Mouse (Mus musculus): ENCODE data around the gene Zfhx3. TPM values are rescaled to one million over a fixed set of nuclear protein-coding genes. Genes with fewer than 3 reads are reported as not detected.

The Zfhx3 gene
- total RNA-seq, 1 experiment from 2014 or later = 2.1 TPM

- ATAC-seq (replicated peaks in 1 of 2; ENCODE audit: insufficient read depth in 1 of 2, low FRiP score in 2 of 2, low TSS enrichment in 1 of 2, low read depth in 1 of 2, poor library complexity in 2 of 2, severe bottlenecking in 2 of 2) = no peak
Measured at GRCm38 (mm10) chr8:108909455-108909854, 967.0 kb downstream of the Zfhx3 start.

- ATAC-seq (replicated peaks in 1 of 2; ENCODE audit: insufficient read depth in 1 of 2, low FRiP score in 2 of 2, low TSS enrichment in 1 of 2, low read depth in 1 of 2, poor library complexity in 2 of 2, severe bottlenecking in 2 of 2) = no peak
Measured at GRCm38 (mm10) chr8:108910843-108911242, 968.4 kb downstream of the Zfhx3 start.

GRCm38 (mm10) chr8:108911511-108911910, 969.1 kb downstream of the Zfhx3 start:
- peak; percentile 80 to 84 for ATAC-seq (replicated peaks in 1 of 2; ENCODE audit: insufficient read depth in 1 of 2, low FRiP score in 2 of 2, low TSS enrichment in 1 of 2, low read depth in 1 of 2, poor library complexity in 2 of 2, severe bottlenecking in 2 of 2)

GRCm38 (mm10) chr8:108912998-108913397, 970.6 kb downstream of the Zfhx3 start:
- ATAC-seq (replicated peaks in 1 of 2; ENCODE audit: insufficient read depth in 1 of 2, low FRiP score in 2 of 2, low TSS enrichment in 1 of 2, low read depth in 1 of 2, poor library complexity in 2 of 2, severe bottlenecking in 2 of 2) = no peak

GRCm38 (mm10) chr8:108915425-108915824, 973.0 kb downstream of the Zfhx3 start:
- no peak for ATAC-seq (replicated peaks in 1 of 2; ENCODE audit: insufficient read depth in 1 of 2, low FRiP score in 2 of 2, low TSS enrichment in 1 of 2, low read depth in 1 of 2, poor library complexity in 2 of 2, severe bottlenecking in 2 of 2)

- no peak for ATAC-seq (replicated peaks in 1 of 2; ENCODE audit: insufficient read depth in 1 of 2, low FRiP score in 2 of 2, low TSS enrichment in 1 of 2, low read depth in 1 of 2, poor library complexity in 2 of 2, severe bottlenecking in 2 of 2)
Measured at GRCm38 (mm10) chr8:108915876-108916275, 973.4 kb downstream of the Zfhx3 start.

GRCm38 (mm10) chr8:108920151-108920550, 977.7 kb downstream of the Zfhx3 start:
- ATAC-seq (replicated peaks in 1 of 2; ENCODE audit: insufficient read depth in 1 of 2, low FRiP score in 2 of 2, low TSS enrichment in 1 of 2, low read depth in 1 of 2, poor library complexity in 2 of 2, severe bottlenecking in 2 of 2) = no peak

- no peak; a peak in 1 of 4 replicates for ATAC-seq (replicated peaks in 1 of 2; ENCODE audit: insufficient read depth in 1 of 2, low FRiP score in 2 of 2, low TSS enrichment in 1 of 2, low read depth in 1 of 2, poor library complexity in 2 of 2, severe bottlenecking in 2 of 2)
Measured at GRCm38 (mm10) chr8:108923161-108923560, 980.7 kb downstream of the Zfhx3 start.

GRCm38 (mm10) chr8:108924526-108924925, 982.1 kb downstream of the Zfhx3 start:
- no peak for ATAC-seq (replicated peaks in 1 of 2; ENCODE audit: insufficient read depth in 1 of 2, low FRiP score in 2 of 2, low TSS enrichment in 1 of 2, low read depth in 1 of 2, poor library complexity in 2 of 2, severe bottlenecking in 2 of 2)

GRCm38 (mm10) chr8:108926106-108926505, 983.7 kb downstream of the Zfhx3 start:
- no peak for ATAC-seq (replicated peaks in 1 of 2; ENCODE audit: insufficient read depth in 1 of 2, low FRiP score in 2 of 2, low TSS enrichment in 1 of 2, low read depth in 1 of 2, poor library complexity in 2 of 2, severe bottlenecking in 2 of 2)

GRCm38 (mm10) chr8:108930635-108931034, 988.2 kb downstream of the Zfhx3 start:
- ATAC-seq (replicated peaks in 1 of 2; ENCODE audit: insufficient read depth in 1 of 2, low FRiP score in 2 of 2, low TSS enrichment in 1 of 2, low read depth in 1 of 2, poor library complexity in 2 of 2, severe bottlenecking in 2 of 2) = no peak

GRCm38 (mm10) chr8:108931837-108932236, 989.4 kb downstream of the Zfhx3 start:
- ATAC-seq (replicated peaks in 1 of 2; ENCODE audit: insufficient read depth in 1 of 2, low FRiP score in 2 of 2, low TSS enrichment in 1 of 2, low read depth in 1 of 2, poor library complexity in 2 of 2, severe bottlenecking in 2 of 2) = no peak

- no peak for ATAC-seq (replicated peaks in 1 of 2; ENCODE audit: insufficient read depth in 1 of 2, low FRiP score in 2 of 2, low TSS enrichment in 1 of 2, low read depth in 1 of 2, poor library complexity in 2 of 2, severe bottlenecking in 2 of 2)
Measured at GRCm38 (mm10) chr8:108932729-108933128, 990.3 kb downstream of the Zfhx3 start.

GRCm38 (mm10) chr8:108935834-108936694, 993.6 kb downstream of the Zfhx3 start:
- no peak for ATAC-seq (replicated peaks in 1 of 2; ENCODE audit: insufficient read depth in 1 of 2, low FRiP score in 2 of 2, low TSS enrichment in 1 of 2, low read depth in 1 of 2, poor library complexity in 2 of 2, severe bottlenecking in 2 of 2)

GRCm38 (mm10) chr8:108936695-108937448, 994.4 kb downstream of the Zfhx3 start:
- no peak; a peak in 2 of 4 replicates for ATAC-seq (replicated peaks in 1 of 2; ENCODE audit: insufficient read depth in 1 of 2, low FRiP score in 2 of 2, low TSS enrichment in 1 of 2, low read depth in 1 of 2, poor library complexity in 2 of 2, severe bottlenecking in 2 of 2)

GRCm38 (mm10) chr8:108937904-108938455, 995.5 kb downstream of the Zfhx3 start:
- ATAC-seq (replicated peaks in 1 of 2; ENCODE audit: insufficient read depth in 1 of 2, low FRiP score in 2 of 2, low TSS enrichment in 1 of 2, low read depth in 1 of 2, poor library complexity in 2 of 2, severe bottlenecking in 2 of 2) = no peak

- ATAC-seq (replicated peaks in 1 of 2; ENCODE audit: insufficient read depth in 1 of 2, low FRiP score in 2 of 2, low TSS enrichment in 1 of 2, low read depth in 1 of 2, poor library complexity in 2 of 2, severe bottlenecking in 2 of 2) = no peak
Measured at GRCm38 (mm10) chr8:108942686-108943085, 1000.2 kb downstream of the Zfhx3 start.

- no peak for ATAC-seq (replicated peaks in 1 of 2; ENCODE audit: insufficient read depth in 1 of 2, low FRiP score in 2 of 2, low TSS enrichment in 1 of 2, low read depth in 1 of 2, poor library complexity in 2 of 2, severe bottlenecking in 2 of 2)
Measured at GRCm38 (mm10) chr8:108943132-108943531, 1000.7 kb downstream of the Zfhx3 start.
